Mouse (Mus musculus): ENCODE measurements at regions not wholly inside any gene's neighbourhood (a gene's known extent, or its start where the extent isn't known, plus 50 kb on each side); places are given as distances from the start of the nearest gene placed in this dataset.
"Not testable (repeated sequence)": the region's sequence is repeated elsewhere in the genome, so short reads cannot be mapped to it uniquely, and the experiment has no call there.

DNA sequence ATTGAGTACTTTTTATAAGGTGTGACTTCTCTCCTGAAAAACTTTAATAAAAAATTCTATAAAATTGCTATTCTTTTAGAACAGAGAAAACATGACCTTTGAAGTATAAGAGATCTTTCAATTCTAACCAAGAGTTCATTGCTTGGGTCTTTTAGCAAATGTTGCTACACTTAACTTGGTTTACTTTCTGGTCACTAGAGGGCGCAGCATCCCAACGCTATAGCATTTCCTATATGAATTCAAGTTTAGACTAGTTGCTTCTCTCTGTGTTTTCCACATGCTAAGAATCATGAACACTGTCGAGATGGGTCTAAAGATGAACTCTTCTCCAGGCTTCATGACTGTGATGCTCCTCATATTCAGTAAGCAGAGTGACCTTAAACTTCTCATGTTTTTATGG lies 544.3 kb downstream of the Dad1 start:
- DNase-seq (ENCODE audit: low spot score): not testable (repeated sequence)

DNA sequence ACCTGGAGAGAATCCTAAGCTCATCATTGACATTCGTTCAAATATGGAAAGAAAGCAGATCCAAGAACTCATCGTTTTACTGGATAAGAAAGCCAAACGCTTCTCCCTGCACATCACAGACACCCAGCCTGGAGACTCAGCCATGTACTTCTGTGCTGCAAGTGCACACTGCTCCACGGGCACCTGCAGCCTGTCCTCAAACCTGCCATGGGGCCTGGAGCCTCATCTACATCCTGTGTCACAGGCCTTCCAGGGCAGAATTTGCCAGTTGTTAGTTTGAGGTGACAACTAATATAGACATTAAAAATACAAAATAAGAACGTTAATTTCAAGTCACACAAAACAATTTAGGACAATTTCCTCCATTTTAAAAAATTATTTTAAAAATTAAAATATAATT lies 549.6 kb downstream of the Dad1 start:
- not testable (repeated sequence) for DNase-seq (ENCODE audit: low spot score)

DNA sequence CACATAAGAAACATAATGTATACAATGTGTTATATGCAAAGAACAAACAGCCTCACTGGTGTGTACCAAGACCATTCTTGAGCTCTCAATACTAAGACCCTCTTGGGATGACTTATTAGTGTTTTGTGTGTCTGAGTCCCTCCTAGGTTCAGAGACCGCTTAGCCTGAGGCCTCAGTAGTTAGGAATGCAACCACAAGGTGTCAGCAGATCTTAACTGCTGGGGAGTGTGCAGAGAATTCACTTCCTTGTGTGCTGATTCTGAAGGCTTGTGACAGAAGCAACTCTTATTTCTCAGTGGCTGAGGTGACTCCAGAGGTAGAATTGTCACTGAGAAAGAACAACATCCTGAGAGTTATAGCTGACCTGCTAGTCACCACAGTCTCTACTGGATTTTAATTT lies 550.3 kb downstream of the Dad1 start:
- DNase-seq (ENCODE audit: low spot score): not testable (repeated sequence)

DNA sequence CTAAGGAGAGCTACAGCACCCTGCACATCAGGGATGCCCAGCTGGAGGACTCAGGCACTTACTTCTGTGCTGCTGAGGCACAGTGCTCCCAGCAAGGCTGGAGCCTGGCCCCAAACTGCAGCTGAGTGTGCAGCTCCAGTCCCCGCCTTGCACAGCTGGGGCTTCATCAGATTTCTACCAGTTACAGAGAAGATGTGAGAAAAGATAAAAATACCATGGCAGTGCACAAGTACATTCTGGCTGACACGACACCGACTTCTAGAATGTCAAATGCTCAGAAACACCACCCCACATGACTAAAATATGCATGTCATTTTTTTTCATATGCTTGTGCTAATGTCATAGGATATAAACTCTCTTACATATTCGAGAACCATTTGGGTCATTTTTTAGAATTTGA lies 569.8 kb downstream of the Dad1 start:
- DNase-seq (ENCODE audit: low spot score): not testable (repeated sequence)

DNA sequence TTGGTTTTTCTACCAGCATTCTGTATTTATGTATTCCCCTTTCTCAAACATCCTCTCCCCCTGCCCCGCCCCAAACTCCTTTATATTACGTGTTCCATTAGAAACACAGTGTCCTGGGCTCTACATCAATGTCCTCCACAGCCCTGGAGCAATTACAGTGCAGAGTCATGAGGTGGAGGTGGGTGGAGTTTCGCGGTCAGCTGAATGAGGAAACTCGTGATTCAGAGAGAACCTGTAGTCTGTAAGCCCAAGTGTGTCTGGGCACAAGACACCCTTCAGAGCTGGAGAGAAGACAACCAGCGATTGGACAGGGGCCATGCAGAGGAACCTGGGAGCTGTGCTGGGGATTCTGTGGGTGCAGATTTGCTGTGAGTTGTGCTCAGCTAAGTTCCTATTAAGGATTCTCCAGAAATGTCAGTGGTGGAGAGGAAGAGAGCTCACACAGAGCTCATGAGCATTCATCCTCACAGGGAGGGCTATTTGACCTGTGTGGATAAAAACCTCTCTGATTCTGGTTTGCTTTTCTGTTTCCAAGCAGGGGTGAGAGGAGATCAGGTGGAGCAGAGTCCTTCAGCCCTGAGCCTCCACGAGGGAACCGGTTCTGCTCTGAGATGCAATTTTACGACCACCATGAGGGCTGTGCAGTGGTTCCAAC lies 570.4 kb downstream of the Dad1 start:
- not testable (repeated sequence) for DNase-seq (ENCODE audit: low spot score)

DNA sequence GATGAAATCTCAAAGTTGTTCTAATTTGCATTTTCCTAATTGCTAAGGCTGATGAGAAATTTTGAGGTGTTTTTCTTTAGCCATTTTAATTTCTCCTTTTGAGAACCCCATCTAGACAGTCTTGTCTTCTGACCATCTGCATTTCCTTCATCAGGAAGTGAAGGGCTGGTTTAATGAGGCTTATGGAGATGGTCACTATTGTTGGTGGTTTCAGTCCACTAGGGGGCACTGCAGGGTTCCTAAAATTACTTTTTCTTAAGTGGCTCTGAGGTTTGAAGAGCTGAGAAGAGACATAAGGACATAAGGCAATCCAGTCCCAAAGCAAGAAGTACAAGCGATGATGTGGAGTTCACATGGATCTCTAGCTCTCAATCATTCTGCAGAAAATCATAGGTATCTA lies 571.2 kb downstream of the Dad1 start:
- DNase-seq (ENCODE audit: low spot score): not testable (repeated sequence)

DNA sequence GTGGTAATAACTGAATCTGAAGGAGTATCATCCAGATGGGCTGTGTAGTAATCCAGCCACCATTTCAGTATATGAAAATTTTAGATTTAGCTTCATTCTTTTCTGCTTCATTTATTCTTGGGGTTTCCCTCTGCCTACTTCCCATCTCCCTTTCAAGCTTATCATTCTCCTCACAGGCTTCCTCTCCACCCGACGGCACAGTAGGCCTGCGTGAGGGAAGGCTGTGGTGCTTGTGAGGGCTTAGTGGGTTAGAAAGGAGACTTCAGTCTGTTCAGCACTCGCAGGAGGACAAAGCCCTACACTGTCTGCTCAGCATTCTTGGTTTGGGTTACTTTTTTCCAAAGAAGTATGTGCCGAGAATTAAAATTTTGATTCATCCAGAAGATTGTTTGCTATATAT lies 572.6 kb downstream of the Dad1 start:
- DNase-seq (ENCODE audit: low spot score): not testable (repeated sequence)

DNA sequence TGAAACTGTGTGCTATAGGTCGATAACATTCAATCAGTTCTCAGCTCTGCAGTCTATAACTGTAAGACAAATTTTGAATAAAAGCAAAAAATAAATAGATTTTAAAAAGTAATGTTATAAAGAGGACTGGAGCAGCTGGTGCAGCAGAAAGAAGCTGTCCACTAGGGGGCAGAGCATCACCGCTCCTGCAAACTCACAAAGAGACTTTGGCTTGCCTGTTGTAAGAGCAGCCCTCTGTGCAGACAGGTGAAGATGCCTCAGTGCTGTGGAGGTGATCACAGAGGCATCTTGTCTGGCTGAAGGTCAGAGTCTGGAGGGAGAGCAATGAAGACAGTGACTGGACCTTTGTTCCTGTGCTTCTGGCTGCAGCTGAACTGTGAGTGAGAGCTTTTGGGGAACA lies 588.2 kb downstream of the Dad1 start:
- peak; percentile 46 for DNase-seq (ENCODE audit: low spot score)

DNA sequence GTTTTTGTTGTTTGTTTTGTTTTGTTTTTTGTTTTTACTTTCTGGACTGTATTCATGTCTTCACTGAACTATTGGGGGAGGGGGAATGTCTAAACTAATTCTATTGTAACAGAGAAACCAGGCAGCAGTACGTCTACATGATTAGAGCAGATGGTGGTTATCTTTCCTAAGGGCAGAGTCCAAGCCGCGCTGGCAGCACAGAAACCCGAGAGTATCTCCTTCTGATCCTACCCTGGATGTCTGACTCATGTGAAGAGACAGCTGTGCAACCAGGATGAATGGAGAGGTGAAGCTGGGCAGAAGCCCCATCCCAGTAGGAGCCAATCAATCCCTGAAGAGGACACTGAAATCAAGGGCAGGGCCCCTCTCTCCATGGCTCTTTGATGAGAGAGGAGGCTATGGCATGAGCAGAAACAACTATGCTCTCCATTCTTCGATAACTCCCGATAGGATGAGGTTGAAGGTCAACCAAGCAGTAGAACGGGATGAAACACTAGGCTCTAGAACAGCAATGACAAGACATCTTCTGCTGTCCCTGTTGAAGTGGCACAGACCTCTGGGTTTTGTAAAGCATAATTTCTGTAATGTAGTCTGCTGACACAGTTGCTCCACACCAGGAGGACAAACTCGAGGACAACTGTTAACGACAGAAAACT lies 591.1 kb downstream of the Dad1 start:
- DNase-seq (ENCODE audit: low spot score): not testable (repeated sequence)

DNA sequence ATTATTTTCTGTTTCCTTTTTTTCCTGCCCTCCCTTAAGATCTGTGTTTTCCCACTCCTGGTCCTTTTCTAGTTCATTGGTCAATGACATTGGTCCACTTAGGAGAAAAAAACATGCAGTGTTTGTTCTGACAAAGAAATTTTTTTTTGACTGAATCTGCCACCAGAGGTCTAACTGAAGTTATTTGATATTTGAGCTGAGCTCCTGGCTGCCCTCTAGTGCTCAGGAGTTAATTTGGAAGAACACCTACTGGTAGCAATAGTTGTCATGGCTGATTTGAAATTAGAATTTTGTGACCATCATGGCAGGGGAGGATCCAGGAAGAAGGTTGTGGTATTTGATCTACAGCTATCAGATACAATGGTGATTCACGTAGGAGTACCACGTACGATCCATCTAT lies 599.2 kb downstream of the Dad1 start:
- not testable (repeated sequence) for DNase-seq (ENCODE audit: low spot score)

DNA sequence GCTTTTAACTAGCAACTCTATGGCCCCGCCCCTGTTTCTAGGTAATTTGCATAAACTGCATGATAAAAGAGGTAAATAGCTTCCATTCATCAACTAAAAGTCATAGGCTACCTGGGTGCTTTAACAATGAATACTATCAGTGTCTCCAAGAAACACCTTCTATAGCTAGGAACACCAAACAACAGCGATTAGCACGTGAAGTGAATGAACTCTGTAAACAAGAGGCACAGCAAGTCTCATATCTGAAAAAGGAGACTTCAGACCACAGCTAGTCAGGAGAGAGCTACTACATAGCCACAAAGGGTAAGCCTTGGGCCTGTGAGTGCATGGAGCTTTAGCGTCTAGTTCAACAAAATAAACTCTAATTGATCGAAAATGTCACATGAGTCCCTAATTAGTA lies 602.8 kb downstream of the Dad1 start:
- not testable (repeated sequence) for DNase-seq (ENCODE audit: low spot score)

DNA sequence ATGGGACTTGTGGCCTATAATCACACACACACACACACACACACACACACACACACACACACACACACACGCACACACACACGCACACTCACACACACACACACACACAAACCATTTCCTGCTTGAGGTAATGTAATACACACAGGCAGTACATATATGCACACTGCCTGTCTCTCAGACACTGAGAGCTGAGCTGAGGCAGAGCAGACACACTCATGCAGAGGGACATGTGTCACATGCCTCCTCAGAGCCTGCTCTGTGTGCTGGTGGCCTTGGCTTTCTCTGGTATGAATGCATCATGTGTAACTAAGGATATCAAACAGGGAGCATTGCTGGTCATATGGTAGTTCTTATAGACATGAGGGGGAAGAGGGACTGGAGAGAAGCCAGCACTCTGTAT lies 604.7 kb downstream of the Dad1 start:
- not testable (repeated sequence) for DNase-seq (ENCODE audit: low spot score)

DNA sequence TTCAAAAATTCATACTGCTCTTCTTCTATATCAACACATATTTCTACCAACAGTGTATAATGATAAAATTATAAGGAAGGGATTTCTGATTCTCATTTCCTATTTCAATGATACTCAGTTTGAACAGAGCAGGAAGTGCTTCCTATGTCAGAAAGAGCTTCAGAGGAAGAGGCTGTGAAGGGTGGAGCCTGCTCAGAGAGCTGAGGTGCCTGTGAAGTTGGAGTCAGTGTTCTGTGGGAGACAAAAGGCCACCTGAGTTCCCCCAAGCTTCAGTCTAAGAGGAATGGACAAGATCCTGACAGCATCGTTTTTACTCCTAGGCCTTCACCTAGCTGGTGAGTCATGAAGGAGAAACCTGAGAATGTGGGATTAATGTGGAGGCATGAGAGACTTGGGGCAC lies 613.5 kb downstream of the Dad1 start:
- not testable (repeated sequence) for DNase-seq (ENCODE audit: low spot score)

DNA sequence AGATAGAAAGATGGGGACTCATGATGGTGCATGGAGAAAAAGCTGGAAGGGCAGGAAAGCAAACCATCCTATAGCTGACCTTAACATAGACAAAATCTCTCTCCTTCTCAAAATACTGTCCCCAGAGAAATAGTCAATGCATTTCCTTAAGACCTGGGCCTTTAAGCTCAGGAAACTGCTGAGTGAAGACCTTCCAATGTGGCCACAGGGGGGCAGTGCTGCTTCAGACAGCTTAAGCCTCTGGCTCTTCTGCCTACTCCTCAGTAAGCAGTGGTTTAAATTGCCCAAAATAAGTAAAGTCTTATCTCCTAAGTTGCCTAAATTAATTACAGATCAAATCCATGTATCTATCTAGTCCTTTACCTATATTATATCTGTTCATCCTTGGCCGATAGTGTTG lies 616.2 kb downstream of the Dad1 start:
- not testable (repeated sequence) for DNase-seq (ENCODE audit: low spot score)

DNA sequence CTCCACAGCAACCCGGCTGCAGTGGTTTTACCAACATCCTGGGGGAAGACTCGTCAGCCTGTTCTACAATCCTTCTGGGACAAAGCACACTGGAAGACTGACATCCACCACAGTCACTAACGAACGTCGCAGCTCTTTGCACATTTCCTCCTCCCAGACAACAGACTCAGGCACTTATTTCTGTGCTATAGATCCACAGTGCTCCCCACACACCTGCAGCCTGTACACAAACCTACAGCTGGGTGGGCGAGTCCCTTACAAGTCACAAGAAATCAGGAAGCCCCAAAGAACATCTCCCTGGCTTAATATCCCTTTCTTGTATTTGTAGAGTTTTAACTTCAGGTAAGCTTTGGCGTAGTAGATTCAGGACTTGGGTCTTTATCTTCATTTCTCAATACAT lies 618.7 kb downstream of the Dad1 start:
- DNase-seq (ENCODE audit: low spot score): not testable (repeated sequence)

DNA sequence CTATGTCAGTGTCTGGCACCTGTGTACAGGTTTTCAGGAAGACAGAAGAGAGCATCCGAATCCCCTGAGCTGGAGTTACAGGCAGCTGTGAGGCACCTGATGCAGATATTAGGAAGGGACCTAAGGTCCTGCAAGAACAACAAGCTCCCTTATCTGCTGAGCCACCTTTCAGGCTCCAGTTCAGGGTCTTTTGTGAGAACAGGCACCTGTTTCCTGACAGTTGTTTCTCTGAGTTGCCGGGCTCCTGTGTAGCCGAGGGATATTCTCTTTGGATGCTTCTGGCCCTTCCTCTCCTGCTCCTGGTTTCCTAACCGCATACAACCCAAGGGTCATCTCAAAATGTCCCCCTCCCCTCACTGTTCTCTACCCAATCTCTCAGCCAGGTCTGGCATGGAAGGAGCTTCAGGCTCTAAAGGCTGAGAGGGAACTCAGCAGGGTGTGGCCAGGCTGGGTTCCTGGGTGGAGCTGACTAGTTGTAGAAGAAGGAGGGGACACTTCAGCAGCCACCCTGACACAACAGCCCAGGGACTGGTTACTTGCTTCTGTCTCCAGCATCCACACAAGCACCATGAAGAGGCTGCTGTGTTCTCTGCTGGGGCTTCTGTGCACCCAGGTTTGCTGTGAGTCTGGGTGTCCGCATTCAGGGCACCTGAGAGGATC lies 619.5 kb downstream of the Dad1 start:
- DNase-seq (ENCODE audit: low spot score): not testable (repeated sequence)

DNA sequence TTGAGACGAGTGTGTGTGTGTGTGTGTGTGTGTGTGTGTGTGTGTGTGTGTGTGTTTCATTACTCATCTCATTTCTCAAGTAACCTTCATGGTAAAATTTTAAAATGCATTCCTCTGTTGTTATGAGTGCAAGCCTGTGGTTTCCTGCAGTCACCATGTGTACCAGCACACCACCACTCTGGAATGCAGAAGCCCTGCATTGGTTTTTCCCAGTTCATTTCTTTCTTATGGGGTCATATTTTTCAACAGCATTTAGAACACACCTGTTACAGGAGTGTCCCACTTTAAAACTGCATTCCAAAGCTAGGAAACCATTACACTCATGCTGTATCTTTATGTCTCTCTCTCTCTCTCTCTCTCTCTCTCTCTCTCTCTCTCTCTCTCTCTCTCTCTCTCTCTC lies 620.2 kb downstream of the Dad1 start:
- not testable (repeated sequence) for DNase-seq (ENCODE audit: low spot score)

DNA sequence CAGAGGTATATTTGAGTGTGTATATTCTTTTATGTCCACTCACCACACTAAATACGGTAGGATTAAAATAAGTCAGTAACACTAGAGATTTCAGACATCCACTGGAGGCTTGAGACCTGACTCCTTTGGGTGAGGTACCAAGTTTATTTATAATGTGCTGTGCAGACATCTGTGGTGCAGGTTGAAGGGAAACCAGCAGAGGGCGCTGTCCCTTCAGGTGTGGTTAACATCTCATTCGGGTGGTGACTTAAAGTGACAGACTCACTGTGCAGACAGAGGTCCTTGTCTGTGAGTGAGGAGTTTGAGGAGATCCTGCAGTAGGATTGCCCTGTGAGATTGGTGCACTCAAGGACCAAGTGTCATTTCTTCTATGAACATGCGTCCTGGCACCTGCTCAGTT lies 632.5 kb downstream of the Dad1 start:
- not testable (repeated sequence) for DNase-seq (ENCODE audit: low spot score)

DNA sequence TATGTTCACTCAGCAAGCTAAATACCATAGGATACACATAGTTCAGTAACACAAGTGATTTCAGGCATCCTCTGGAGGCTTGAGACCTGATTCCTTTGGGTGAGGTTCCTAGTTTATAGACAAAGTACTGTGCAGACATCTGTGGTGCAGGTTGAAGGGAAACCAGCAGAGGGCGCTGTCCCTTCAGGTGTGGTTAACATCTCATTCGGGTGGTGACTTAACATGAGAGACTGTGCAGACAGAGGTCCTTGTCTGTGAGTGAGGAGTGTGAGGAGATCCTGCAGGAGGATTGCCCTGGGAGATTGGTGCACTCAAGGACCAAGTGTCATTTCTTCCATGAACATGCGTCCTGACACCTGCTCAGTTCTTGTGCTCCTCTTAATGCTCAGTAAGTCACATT lies 637.8 kb downstream of the Dad1 start:
- DNase-seq (ENCODE audit: low spot score): not testable (repeated sequence)

DNA sequence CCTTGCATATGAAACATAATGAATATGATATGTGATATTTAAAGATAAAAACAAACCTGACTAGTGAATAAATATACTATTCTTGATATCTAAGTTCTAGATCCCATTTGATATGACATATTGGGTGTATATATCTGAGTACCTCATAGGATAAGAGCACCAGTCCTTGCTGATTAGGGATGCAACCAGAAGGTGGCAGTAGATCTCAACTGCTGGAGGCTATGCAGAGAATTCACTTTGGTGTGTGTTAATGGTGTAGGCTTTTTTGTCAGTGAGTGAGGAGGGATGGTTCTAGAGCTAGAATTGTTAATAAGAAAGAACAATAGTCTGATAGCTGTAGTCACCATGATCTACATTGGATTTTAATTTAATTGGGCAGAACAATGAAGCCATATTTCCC lies 639.6 kb downstream of the Dad1 start:
- no peak for DNase-seq (ENCODE audit: low spot score)

DNA sequence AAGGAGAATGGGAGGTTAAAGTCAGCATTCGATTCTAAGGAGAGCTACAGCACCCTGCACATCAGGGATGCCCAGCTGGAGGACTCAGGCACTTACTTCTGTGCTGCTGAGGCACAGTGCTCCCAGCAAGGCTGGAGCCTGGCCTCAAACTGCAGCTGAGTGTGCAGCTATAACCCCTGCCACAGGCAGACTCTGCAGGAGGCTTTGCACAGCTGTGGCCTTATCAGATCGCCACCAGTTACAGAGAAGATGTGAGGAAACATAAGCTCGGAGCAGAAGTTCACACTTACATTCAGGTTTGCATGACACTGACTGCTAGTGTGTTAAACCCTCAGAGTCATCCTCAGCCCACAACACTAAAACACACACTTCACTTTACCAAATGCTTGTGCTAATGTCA lies 654.6 kb downstream of the Dad1 start:
- DNase-seq (ENCODE audit: low spot score): not testable (repeated sequence)

DNA sequence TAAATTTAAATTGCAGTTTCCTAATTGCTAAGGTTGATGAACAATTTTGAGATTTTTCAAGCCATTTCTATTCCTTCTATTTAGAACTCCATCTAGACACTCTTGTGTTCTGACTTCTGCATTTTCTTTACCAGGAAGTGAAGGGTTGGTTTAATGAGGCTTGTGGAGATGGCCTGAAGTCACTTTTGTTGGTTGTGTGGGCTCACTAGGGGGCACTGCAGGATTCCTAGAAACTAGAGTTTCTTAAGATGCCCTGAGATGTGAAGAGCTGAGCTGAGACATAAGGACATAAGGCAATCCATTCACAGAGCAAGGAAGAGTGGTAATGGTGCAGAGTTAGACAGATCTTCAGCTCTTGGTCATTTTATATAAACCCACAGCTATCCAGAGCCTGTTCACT lies 656.6 kb downstream of the Dad1 start:
- not testable (repeated sequence) for DNase-seq (ENCODE audit: low spot score)

DNA sequence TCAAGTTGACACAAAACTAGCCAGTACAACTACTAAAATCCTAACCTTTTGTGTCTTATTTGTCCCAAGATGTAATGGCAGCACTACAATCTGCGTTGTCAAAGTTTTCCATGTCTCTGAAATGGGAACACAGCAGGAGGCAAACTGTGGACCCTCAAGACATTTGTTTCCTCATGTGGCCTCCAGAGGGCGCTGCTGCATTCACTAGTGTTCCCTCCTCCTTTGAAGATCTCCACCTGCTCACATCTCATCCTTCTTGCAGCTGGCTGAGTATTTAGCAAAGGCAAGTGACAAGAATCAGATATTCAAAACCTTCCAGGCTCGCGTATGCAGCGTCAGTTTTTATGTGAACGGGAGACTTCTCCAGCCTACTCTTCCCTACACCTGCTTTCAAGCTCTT lies 663.3 kb downstream of the Dad1 start:
- DNase-seq (ENCODE audit: low spot score): not testable (repeated sequence)

All from testis, postnatal 10 days (tissue).